Mouse (Mus musculus): ENCODE results near the gene Gtpbp1. TPM values are rescaled to one million over a fixed set of nuclear protein-coding genes. Genes with fewer than 3 reads are reported as not detected.

The Gtpbp1 gene
- polyA plus RNA-seq, 1 experiment from 2014 or later = 26.2 TPM

DNA sequence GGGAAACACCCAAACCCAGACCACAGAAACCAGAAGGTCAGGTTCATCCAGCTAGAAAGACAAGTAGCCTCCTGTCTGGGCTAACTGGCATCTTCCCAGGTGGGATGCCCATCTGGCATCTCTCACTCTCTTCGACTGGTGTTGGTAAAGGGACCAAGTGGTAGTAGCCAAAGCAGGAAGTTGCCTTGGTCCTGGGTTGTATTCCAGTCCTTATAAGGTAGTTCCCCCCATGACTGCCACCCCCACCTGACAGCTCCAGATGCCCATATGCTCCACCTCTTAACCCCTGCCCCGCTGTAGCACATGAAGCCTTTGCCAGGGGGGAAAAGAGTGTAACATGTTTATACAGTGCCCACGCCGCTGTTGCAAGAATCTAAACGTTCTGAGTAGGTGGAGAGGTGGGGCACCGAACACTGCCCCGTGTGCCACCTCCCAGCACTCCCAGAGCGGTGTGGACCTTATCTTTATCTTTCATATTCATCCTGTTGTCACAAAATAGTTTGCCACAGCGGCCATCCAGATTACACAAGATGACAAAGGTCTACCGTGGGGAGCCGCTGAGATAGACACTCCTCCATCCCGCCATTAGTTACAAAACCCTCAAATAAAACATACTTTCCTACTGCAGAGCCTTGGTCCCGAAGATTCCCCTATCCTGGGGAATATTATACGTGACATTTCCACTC, 50.7 kb downstream of the Gtpbp1 start:
- no peak for ATAC-seq (ENCODE audit: low read depth)
- peak overlapping the region; percentile 78 for H3K27ac ChIP-seq (ENCODE audit: low read length)
- 4% methylated on average over 14 of the region's 14 CpGs for WGBS (ENCODE audit: insufficient replicate concordance)

DNA sequence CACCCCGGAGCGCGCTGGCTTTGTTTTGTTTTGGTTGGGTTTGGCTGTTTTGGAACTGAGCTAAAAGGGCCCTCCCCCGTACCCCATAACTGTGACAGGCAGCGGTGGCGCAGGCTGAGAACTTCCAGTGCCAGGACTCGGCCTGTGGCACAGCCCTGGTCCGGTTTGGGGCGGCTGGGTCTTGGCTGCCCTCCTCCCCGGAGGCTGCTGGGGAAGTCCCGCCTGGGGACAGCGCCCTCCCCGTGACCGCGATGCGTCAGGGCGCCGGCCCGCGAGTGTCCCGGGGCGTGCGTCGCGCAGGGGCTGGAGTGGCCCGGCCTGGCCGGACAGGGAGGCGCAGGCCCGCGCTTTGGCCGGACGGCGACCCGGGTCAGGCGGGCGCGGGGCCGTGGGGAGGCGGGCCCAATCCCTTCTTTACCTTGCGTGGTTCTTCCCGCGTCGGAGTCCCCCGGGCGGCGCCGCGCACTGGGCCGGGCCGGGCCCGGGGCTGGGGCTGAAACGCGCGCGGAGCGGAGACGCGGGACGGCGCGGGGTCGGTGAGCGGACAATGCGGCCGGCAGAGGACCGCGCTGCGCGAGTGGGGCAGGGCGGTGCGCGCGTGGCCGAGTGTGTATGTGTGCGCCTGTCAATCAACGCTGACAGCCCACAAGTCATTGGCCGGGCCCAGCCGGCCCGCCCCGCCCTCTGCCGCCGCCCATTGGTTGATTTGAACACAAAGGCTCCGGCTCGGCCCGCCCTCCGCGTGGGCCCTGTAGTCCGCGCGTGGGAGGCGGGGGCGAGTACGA, 51.5 kb downstream of the Gtpbp1 start, which contains the start of gene Sun2:
Sun2 (minus strand) TSS at position 616 of the 785 bp plus-strand sequence.
- peaks cover 8% of the 10 kb centered on the region for H3K36me3 ChIP-seq (ENCODE audit: control insufficient read depth, insufficient read depth)
- peaks cover 23% of the 10 kb centered on the region for H3K4me1 ChIP-seq (ENCODE audit: control insufficient read depth, low read depth, low read length)
- peak within 1 kb of the TSS; percentile 92 for H3K4me3 ChIP-seq (ENCODE audit: low read depth, low read length)
- H3K9ac ChIP-seq (ENCODE audit: low read depth, low read length) = peak within 1 kb of the TSS; percentile 92
- H3K4me2 ChIP-seq (ENCODE audit: low read depth, low read length) = peak within 1 kb of the TSS; percentile 99
- peak; percentile 91 for ATAC-seq (ENCODE audit: low read depth)
- no peaks in the 10 kb centered on the region for H3K27me3 ChIP-seq (ENCODE audit: control insufficient read depth, insufficient read depth, low read depth, low read length)
- no peaks in the 10 kb centered on the region for H3K9me3 ChIP-seq (replicated peaks; ENCODE audit: control insufficient read depth, low read length)
- under 1% methylated on average over 92 of the region's 93 CpGs for WGBS (ENCODE audit: insufficient replicate concordance)
- peak within 1 kb of the TSS; percentile 78 for H3K27ac ChIP-seq (ENCODE audit: low read length)

More for the DNA sequence above, 50.7 kb downstream of the Gtpbp1 start:
- Histone ChIP-seq H3K4me3 (ENCODE audit: low read depth, low read length) (peak overlapping the region; percentile 92), H3K9me3 (replicated peaks; ENCODE audit: control insufficient read depth, low read length) (no peaks in the 10 kb centered on the region), H3K36me3 (ENCODE audit: control insufficient read depth, insufficient read depth) (peaks cover 15% of the 10 kb centered on the region), H3K27me3 (ENCODE audit: control insufficient read depth, insufficient read depth, low read depth, low read length) (no peaks in the 10 kb centered on the region), H3K9ac (ENCODE audit: low read depth, low read length) (peak overlapping the region; percentile 92), H3K4me2 (ENCODE audit: low read depth, low read length) (peak overlapping the region; percentile 99), H3K4me1 (ENCODE audit: control insufficient read depth, low read depth, low read length) (peaks cover 23% of the 10 kb centered on the region)

DNA sequence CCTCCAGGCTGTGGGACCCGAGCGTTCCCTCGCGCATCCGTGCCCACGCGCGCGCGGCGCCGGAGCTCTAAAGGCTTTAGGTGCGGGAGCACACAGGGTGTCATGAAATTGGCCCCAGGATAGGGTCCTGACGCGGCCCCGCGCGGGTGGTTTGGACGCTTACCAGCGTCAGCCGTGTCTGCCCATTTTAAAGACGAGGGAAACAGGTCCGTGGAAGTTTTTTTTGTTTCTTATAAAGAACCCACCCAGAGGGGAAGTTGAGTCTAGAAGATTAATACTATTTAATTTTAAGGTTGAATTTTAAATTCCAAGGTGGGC, 52.0 kb downstream of the Gtpbp1 start:
- no peak for ATAC-seq (ENCODE audit: low read depth)

DNA sequence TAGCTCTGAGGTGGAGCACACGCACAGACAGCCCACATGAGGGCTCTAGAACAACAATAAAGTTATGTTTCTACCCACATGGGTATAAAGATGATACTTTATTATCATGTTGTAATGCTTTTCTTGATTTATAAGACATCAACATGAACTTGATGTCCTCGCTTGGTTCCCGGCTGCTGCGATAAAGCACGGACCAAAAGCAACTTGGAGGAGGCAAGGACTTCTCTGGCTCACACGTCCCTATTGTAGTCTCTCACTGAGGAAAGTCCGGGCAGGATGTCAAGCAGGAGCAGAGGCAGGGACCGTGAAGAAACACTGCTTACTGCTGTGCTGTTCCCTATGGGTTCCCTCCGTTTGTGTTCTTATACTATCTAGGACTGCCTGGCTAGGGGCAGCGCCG, 53.4 kb downstream of the Gtpbp1 start:
- H3K36me3 ChIP-seq (ENCODE audit: control insufficient read depth, insufficient read depth) = no peaks in the 10 kb centered on the region
- H3K4me1 ChIP-seq (ENCODE audit: control insufficient read depth, low read depth, low read length) = peaks cover 23% of the 10 kb centered on the region
- no peak overlapping the region for H3K27ac ChIP-seq (ENCODE audit: low read length)
- H3K9ac ChIP-seq (ENCODE audit: low read depth, low read length) = no peak overlapping the region
- 83% methylated on average over 11 of the region's 11 CpGs for WGBS (ENCODE audit: insufficient replicate concordance)
- H3K27me3 ChIP-seq (ENCODE audit: control insufficient read depth, insufficient read depth, low read depth, low read length) = no peaks in the 10 kb centered on the region
- H3K9me3 ChIP-seq (replicated peaks; ENCODE audit: control insufficient read depth, low read length) = no peaks in the 10 kb centered on the region
- ATAC-seq (ENCODE audit: low read depth) = no peak
- H3K4me2 ChIP-seq (ENCODE audit: low read depth, low read length) = no peak overlapping the region
- H3K4me3 ChIP-seq (ENCODE audit: low read depth, low read length) = no peak overlapping the region

More for the DNA sequence above, 52.0 kb downstream of the Gtpbp1 start:
- no peaks in the 10 kb centered on the region for H3K9me3 ChIP-seq (replicated peaks; ENCODE audit: control insufficient read depth, low read length)
- peak overlapping the region; percentile 92 for H3K4me3 ChIP-seq (ENCODE audit: low read depth, low read length)
- peaks cover 6% of the 10 kb centered on the region; the same call in 1 of the 2 replicates for H3K36me3 ChIP-seq (ENCODE audit: control insufficient read depth, insufficient read depth)
- 0% methylated on average over 23 of the region's 23 CpGs for WGBS (ENCODE audit: insufficient replicate concordance)
- H3K9ac ChIP-seq (ENCODE audit: low read depth, low read length) = peak overlapping the region; percentile 92
- peak overlapping the region; percentile 99 for H3K4me2 ChIP-seq (ENCODE audit: low read depth, low read length)
- peaks cover 23% of the 10 kb centered on the region for H3K4me1 ChIP-seq (ENCODE audit: control insufficient read depth, low read depth, low read length)
- no peaks in the 10 kb centered on the region for H3K27me3 ChIP-seq (ENCODE audit: control insufficient read depth, insufficient read depth, low read depth, low read length)
- H3K27ac ChIP-seq (ENCODE audit: low read length) = peak overlapping the region; percentile 61; the same call in 1 of the 2 replicates

DNA sequence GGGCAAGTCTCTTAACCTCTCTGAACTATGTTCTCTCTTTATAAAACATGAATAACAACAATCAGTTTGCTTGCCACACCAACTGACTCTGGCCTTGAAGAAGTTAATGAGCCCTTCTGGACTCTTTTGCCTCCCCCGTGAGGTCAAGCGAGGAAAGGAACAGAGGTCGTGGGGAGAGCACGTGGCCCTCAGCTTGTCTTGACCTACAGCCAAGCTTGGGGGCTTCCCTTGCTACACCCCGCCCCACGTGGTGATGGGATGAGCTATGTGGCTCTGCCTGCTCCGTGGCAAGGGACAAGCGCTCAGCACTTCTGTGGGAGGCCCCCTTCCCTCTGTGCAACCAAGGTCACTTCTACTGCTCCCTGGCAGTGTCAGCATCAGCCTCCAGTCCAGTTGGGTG, 54.1 kb downstream of the Gtpbp1 start:
- no peaks in the 10 kb centered on the region for H3K36me3 ChIP-seq (ENCODE audit: control insufficient read depth, insufficient read depth)
- H3K9me3 ChIP-seq (replicated peaks; ENCODE audit: control insufficient read depth, low read length) = no peaks in the 10 kb centered on the region
- H3K9ac ChIP-seq (ENCODE audit: low read depth, low read length) = no peak overlapping the region
- H3K4me2 ChIP-seq (ENCODE audit: low read depth, low read length) = no peak overlapping the region
- no peaks in the 10 kb centered on the region for H3K27me3 ChIP-seq (ENCODE audit: control insufficient read depth, insufficient read depth, low read depth, low read length)
- 70% methylated on average over 8 of the region's 8 CpGs for WGBS (ENCODE audit: insufficient replicate concordance)
- no peak for ATAC-seq (ENCODE audit: low read depth)
- H3K27ac ChIP-seq (ENCODE audit: low read length) = no peak overlapping the region
- no peak overlapping the region for H3K4me3 ChIP-seq (ENCODE audit: low read depth, low read length)
- H3K4me1 ChIP-seq (ENCODE audit: control insufficient read depth, low read depth, low read length) = peaks cover 21% of the 10 kb centered on the region

DNA sequence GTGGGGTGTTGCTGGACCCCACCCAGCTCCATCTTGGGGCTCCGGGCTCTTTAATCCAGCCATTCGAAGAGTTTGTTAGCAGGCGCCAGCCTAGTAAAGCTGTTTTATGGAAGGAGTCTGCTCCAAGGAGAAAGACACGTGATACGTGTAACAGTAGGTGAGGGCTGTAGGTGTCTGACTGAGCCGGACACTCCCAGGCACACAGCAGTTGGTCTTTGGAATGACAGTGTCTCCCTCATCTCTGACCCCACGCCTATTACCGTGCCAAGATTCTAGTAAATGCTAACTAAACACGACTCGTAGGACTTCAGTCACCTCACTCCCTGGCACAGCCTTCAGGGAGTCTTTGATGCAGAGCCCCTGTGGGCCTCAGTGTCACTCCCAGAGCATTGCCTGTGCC, 54.7 kb downstream of the Gtpbp1 start:
- no peak for ATAC-seq (ENCODE audit: low read depth)
- peaks cover 21% of the 10 kb centered on the region for H3K4me1 ChIP-seq (ENCODE audit: control insufficient read depth, low read depth, low read length)
- no peaks in the 10 kb centered on the region for H3K9me3 ChIP-seq (replicated peaks; ENCODE audit: control insufficient read depth, low read length)
- no peak overlapping the region for H3K27ac ChIP-seq (ENCODE audit: low read length)
- no peak overlapping the region for H3K4me3 ChIP-seq (ENCODE audit: low read depth, low read length)
- no peak overlapping the region for H3K9ac ChIP-seq (ENCODE audit: low read depth, low read length)
- no peak overlapping the region for H3K4me2 ChIP-seq (ENCODE audit: low read depth, low read length)
- 75% methylated on average over 10 of the region's 10 CpGs for WGBS (ENCODE audit: insufficient replicate concordance)
- no peaks in the 10 kb centered on the region for H3K36me3 ChIP-seq (ENCODE audit: control insufficient read depth, insufficient read depth)
- H3K27me3 ChIP-seq (ENCODE audit: control insufficient read depth, insufficient read depth, low read depth, low read length) = no peaks in the 10 kb centered on the region

DNA sequence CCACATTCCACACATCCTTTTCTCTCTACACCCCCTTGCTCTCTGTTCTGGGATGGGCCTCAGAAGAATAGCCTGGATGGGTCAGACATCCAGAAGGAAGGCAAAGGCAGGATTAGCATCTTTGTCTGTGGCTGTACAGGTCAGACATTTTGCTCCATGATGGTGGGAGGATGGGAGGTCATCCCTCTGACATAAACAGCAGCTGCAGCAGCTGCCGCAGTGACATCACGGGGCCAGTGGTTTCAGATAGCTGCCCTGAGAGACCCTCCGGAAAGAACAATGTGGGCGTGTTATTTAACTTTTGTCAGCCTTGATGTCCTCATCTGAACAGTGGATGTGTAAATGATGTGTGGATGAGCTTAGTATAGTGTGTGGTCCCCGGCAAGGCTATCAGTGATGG, 55.2 kb downstream of the Gtpbp1 start:
- Histone ChIP-seq H3K4me1 (ENCODE audit: control insufficient read depth, low read depth, low read length) (peaks cover 16% of the 10 kb centered on the region), H3K27me3 (ENCODE audit: control insufficient read depth, insufficient read depth, low read depth, low read length) (no peaks in the 10 kb centered on the region), H3K9ac (ENCODE audit: low read depth, low read length) (no peak overlapping the region), H3K4me2 (ENCODE audit: low read depth, low read length) (no peak overlapping the region), H3K9me3 (replicated peaks; ENCODE audit: control insufficient read depth, low read length) (no peaks in the 10 kb centered on the region), H3K36me3 (ENCODE audit: control insufficient read depth, insufficient read depth) (no peaks in the 10 kb centered on the region), H3K27ac (ENCODE audit: low read length) (no peak overlapping the region), H3K4me3 (ENCODE audit: low read depth, low read length) (no peak overlapping the region)
- ATAC-seq (ENCODE audit: low read depth) = no peak
- 72% methylated on average over 5 of the region's 5 CpGs for WGBS (ENCODE audit: insufficient replicate concordance)

DNA sequence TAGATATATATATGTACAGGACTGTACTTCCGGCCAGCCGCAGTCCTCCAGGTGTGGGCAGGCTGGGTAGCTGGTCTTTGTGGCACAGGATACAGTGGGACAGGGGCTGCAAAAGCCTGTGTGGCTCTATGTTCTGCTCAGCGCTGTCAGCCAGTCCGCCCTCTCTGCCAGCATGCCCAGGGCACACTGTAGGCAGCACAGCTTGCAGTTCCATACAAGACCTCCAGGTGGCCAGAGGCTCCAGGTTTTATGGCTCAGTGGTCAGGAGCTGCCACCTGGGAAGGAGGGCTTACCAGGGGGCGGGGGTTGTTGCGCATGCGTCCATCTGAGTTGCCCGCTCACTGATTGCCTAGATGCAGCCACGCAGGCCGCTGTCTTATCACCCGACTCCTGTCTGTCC, 57.4 kb downstream of the Gtpbp1 start:
- Histone ChIP-seq H3K4me1 (ENCODE audit: control insufficient read depth, low read depth, low read length) (peaks cover 3% of the 10 kb centered on the region), H3K9ac (ENCODE audit: low read depth, low read length) (no peak overlapping the region), H3K9me3 (replicated peaks; ENCODE audit: control insufficient read depth, low read length) (no peaks in the 10 kb centered on the region), H3K27me3 (ENCODE audit: control insufficient read depth, insufficient read depth, low read depth, low read length) (no peaks in the 10 kb centered on the region), H3K4me3 (ENCODE audit: low read depth, low read length) (no peak overlapping the region), H3K36me3 (ENCODE audit: control insufficient read depth, insufficient read depth) (no peaks in the 10 kb centered on the region), H3K4me2 (ENCODE audit: low read depth, low read length) (no peak overlapping the region), H3K27ac (ENCODE audit: low read length) (no peak overlapping the region)
- 66% methylated on average over 11 of the region's 11 CpGs for WGBS (ENCODE audit: insufficient replicate concordance)
- no peak for ATAC-seq (ENCODE audit: low read depth)

DNA sequence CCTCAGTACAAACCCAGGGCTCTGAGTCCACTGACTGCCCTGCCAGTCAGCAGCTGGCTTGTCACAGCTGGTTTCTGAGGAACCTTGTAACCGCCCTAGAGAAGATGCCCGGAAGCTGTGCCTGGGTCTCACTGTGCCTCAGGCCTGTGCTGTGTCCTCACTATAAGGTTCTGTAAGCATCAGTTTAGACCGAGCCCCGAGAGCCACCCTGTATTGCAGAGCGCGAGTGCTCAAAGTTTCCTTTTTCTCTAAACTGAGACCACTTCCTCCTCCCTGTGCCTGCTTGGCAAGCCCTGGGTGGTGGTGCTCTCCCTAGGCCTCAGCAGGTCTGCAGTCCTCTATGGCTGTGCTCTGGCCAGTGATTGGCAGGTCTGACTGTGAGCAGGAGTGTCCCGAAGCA, 58.5 kb downstream of the Gtpbp1 start:
- H3K27ac ChIP-seq (ENCODE audit: low read length) = no peak overlapping the region
- H3K4me1 ChIP-seq (ENCODE audit: control insufficient read depth, low read depth, low read length) = no peaks in the 10 kb centered on the region
- H3K27me3 ChIP-seq (ENCODE audit: control insufficient read depth, insufficient read depth, low read depth, low read length) = no peaks in the 10 kb centered on the region
- no peaks in the 10 kb centered on the region for H3K36me3 ChIP-seq (ENCODE audit: control insufficient read depth, insufficient read depth)
- H3K4me3 ChIP-seq (ENCODE audit: low read depth, low read length) = no peak overlapping the region
- 53% methylated on average over 7 of the region's 7 CpGs for WGBS (ENCODE audit: insufficient replicate concordance)
- H3K4me2 ChIP-seq (ENCODE audit: low read depth, low read length) = no peak overlapping the region
- H3K9me3 ChIP-seq (replicated peaks; ENCODE audit: control insufficient read depth, low read length) = no peaks in the 10 kb centered on the region
- 0 out of 2 replicates have a peak, but pooled peaks have one; percentile 12 for ATAC-seq (ENCODE audit: low read depth)
- H3K9ac ChIP-seq (ENCODE audit: low read depth, low read length) = no peak overlapping the region
